Mouse (Mus musculus): ENCODE measurements around the gene 6820408C15Rik. TPM values are rescaled to one million over a fixed set of nuclear protein-coding genes. Genes with fewer than 3 reads are reported as not detected.

6820408C15Rik gene
- polyA plus RNA-seq, 1 experiment: 0.50 TPM

- Histone ChIP-seq H3K36me3 (ENCODE audit: control insufficient read depth, insufficient read depth, low read length) (no peaks in the 10 kb centered on the region), H3K27me3 (ENCODE audit: control insufficient read depth, insufficient read depth, low read length) (no peaks in the 10 kb centered on the region; the same call in 1 of the 2 replicates), H3K27ac (ENCODE audit: control insufficient read depth, insufficient read depth, low read length) (no peak overlapping the region), H3K4me3 (ENCODE audit: control insufficient read depth, insufficient read depth, low read length) (peak overlapping the region; percentile 49), H3K4me1 (replicated peaks; ENCODE audit: control insufficient read depth, insufficient read depth, low read length) (peaks cover 17% of the 10 kb centered on the region)
- 4% methylated on average over 46 of the region's 46 CpGs for WGBS
- DNase-seq: peak; percentile 60
- TF ChIP-seq CTCF (IDR thresholded peaks at IDR 0.05; ENCODE audit: borderline replicate concordance, control insufficient read depth, extremely low read depth, insufficient read depth, low read length, poor library complexity) (0 out of 2 replicates have a peak, but pooled peaks have one; percentile 31), POLR2A (IDR thresholded peaks at IDR 0.05; ENCODE audit: control insufficient read depth, extremely low read depth, insufficient read depth, low read length, poor library complexity) (no peak)
Measured at GRCm38 (mm10) chr2:152396110-152397003, 19.0 kb upstream of the 6820408C15Rik start.

GRCm38 (mm10) chr2:152397004-152397589 is 18.3 kb upstream of the 6820408C15Rik start:
- WGBS: under 1% methylated on average over 77 of the region's 77 CpGs
- peak overlapping the region; percentile 49 for H3K4me3 ChIP-seq (ENCODE audit: control insufficient read depth, insufficient read depth, low read length)
- H3K4me1 ChIP-seq (replicated peaks; ENCODE audit: control insufficient read depth, insufficient read depth, low read length): peaks cover 17% of the 10 kb centered on the region
- 0 out of 2 replicates have a peak, but pooled peaks have one; percentile 23 for TF ChIP-seq CTCF (IDR thresholded peaks at IDR 0.05; ENCODE audit: borderline replicate concordance, control insufficient read depth, extremely low read depth, insufficient read depth, low read length, poor library complexity)
- no peak for TF ChIP-seq POLR2A (IDR thresholded peaks at IDR 0.05; ENCODE audit: control insufficient read depth, extremely low read depth, insufficient read depth, low read length, poor library complexity)
- peak; percentile 62 for DNase-seq
- no peaks in the 10 kb centered on the region for H3K36me3 ChIP-seq (ENCODE audit: control insufficient read depth, insufficient read depth, low read length)
- H3K27ac ChIP-seq (ENCODE audit: control insufficient read depth, insufficient read depth, low read length): no peak overlapping the region
- H3K27me3 ChIP-seq (ENCODE audit: control insufficient read depth, insufficient read depth, low read length): no peaks in the 10 kb centered on the region; the same call in 1 of the 2 replicates

DNA sequence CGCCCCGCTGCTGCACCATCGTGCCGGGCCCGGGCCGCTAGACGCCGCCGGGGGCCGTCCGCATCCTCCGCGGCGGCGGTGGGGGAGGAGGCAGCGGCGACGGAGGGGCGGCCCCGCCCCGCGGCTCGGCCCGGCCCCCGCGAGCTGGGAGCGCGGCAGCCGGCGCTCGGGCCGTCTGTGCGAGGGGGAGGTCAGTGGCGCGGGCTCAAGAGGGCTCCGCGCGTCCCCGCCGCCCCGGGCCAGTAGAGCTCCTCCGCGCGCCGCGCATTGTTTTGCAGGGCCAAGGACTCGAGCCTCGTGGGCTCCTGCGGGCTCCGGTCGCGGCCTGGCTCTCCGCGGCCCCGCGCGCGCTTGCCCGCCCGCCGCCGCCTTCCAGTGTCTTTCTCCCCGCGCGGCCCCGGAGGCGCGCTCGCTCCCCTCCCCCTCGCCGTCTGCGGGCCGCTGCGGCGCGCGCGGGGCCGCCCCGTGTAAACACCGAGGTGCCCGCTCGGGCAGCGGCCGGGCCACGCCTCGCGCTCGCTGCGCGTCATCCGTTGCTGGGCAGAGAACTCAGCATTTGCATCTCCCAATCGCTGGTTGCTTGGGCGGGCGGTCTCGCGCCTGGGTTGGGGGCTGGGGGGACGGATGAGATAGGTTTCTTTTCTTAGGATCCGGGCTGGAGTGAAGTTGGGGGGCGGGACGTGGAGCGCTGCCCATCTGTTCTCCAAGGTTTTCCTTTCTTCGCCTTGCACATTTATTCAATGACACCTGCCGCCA is 17.5 kb upstream of the 6820408C15Rik start, which contains the start of gene Sox12:
Gene Sox12 (minus strand): TSS at position 384 of the 756 bp plus-strand sequence.
- Histone ChIP-seq H3K27ac (ENCODE audit: control insufficient read depth, insufficient read depth, low read length) (no peak within 1 kb of the TSS), H3K36me3 (ENCODE audit: control insufficient read depth, insufficient read depth, low read length) (no peaks in the 10 kb centered on the region), H3K4me1 (replicated peaks; ENCODE audit: control insufficient read depth, insufficient read depth, low read length) (peaks cover 17% of the 10 kb centered on the region), H3K27me3 (ENCODE audit: control insufficient read depth, insufficient read depth, low read length) (no peaks in the 10 kb centered on the region; the same call in 1 of the 2 replicates), H3K4me3 (ENCODE audit: control insufficient read depth, insufficient read depth, low read length) (peak within 1 kb of the TSS; percentile 52)
- WGBS: under 1% methylated on average over 103 of the region's 104 CpGs
- TF ChIP-seq CTCF (IDR thresholded peaks at IDR 0.05; ENCODE audit: borderline replicate concordance, control insufficient read depth, extremely low read depth, insufficient read depth, low read length, poor library complexity) (0 out of 2 replicates have a peak, but pooled peaks have one; percentile 15), POLR2A (IDR thresholded peaks at IDR 0.05; ENCODE audit: control insufficient read depth, extremely low read depth, insufficient read depth, low read length, poor library complexity) (no peak)
- DNase-seq: peak; percentile 93

DNA sequence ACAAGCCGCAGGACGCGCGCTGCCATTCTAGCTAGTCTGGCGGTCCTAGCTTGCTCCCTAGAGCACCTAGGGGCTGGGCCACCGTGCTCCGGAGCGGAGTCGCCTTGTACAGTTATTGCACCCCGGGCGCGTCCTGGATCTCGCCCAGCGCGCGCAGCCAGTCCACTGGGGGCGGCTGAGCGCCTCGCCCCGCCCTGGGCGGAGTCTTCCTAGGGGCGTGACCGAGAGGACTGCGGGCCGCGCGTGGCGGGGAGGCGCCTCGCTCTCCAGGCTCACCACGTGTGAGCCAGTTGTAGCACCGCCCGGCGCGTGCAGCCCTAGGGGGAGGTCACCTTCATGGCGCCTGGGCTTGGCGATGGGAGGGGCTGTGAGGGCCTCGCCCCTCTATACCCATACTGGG is 16.7 kb upstream of the 6820408C15Rik start:
- H3K27ac ChIP-seq (ENCODE audit: control insufficient read depth, insufficient read depth, low read length): no peak overlapping the region
- peak overlapping the region; percentile 44 for H3K4me3 ChIP-seq (ENCODE audit: control insufficient read depth, insufficient read depth, low read length)
- no peaks in the 10 kb centered on the region for H3K36me3 ChIP-seq (ENCODE audit: control insufficient read depth, insufficient read depth, low read length)
- no peaks in the 10 kb centered on the region; the same call in 1 of the 2 replicates for H3K27me3 ChIP-seq (ENCODE audit: control insufficient read depth, insufficient read depth, low read length)
- peak; percentile 77 for DNase-seq
- H3K4me1 ChIP-seq (replicated peaks; ENCODE audit: control insufficient read depth, insufficient read depth, low read length): peaks cover 17% of the 10 kb centered on the region
- TF ChIP-seq POLR2A (IDR thresholded peaks at IDR 0.05; ENCODE audit: control insufficient read depth, extremely low read depth, insufficient read depth, low read length, poor library complexity) (no peak), CTCF (IDR thresholded peaks at IDR 0.05; ENCODE audit: borderline replicate concordance, control insufficient read depth, extremely low read depth, insufficient read depth, low read length, poor library complexity) (no peak)
- WGBS: under 1% methylated on average over 38 of the region's 38 CpGs

GRCm38 (mm10) chr2:152399122-152399542 is 16.3 kb upstream of the 6820408C15Rik start:
- Histone ChIP-seq H3K36me3 (ENCODE audit: control insufficient read depth, insufficient read depth, low read length) (no peaks in the 10 kb centered on the region), H3K27me3 (ENCODE audit: control insufficient read depth, insufficient read depth, low read length) (no peaks in the 10 kb centered on the region; the same call in 1 of the 2 replicates), H3K4me3 (ENCODE audit: control insufficient read depth, insufficient read depth, low read length) (peak overlapping the region; percentile 15; the same call in 1 of the 2 replicates), H3K4me1 (replicated peaks; ENCODE audit: control insufficient read depth, insufficient read depth, low read length) (peaks cover 17% of the 10 kb centered on the region), H3K27ac (ENCODE audit: control insufficient read depth, insufficient read depth, low read length) (no peak overlapping the region)
- WGBS: 31% methylated on average over 13 of the region's 13 CpGs
- no peak for DNase-seq
- TF ChIP-seq CTCF (IDR thresholded peaks at IDR 0.05; ENCODE audit: borderline replicate concordance, control insufficient read depth, extremely low read depth, insufficient read depth, low read length, poor library complexity) (no peak), POLR2A (IDR thresholded peaks at IDR 0.05; ENCODE audit: control insufficient read depth, extremely low read depth, insufficient read depth, low read length, poor library complexity) (no peak)

Data from thymus, adult 2 months (tissue).